Mouse (Mus musculus): Measurements from ENCODE around the gene Ddi2. TPM values are rescaled to one million over a fixed set of nuclear protein-coding genes. Genes with fewer than 3 reads are reported as not detected.

Gene Ddi2
- polyA plus RNA-seq, 1 experiment from 2014 or later: 18.8 TPM

DNA sequence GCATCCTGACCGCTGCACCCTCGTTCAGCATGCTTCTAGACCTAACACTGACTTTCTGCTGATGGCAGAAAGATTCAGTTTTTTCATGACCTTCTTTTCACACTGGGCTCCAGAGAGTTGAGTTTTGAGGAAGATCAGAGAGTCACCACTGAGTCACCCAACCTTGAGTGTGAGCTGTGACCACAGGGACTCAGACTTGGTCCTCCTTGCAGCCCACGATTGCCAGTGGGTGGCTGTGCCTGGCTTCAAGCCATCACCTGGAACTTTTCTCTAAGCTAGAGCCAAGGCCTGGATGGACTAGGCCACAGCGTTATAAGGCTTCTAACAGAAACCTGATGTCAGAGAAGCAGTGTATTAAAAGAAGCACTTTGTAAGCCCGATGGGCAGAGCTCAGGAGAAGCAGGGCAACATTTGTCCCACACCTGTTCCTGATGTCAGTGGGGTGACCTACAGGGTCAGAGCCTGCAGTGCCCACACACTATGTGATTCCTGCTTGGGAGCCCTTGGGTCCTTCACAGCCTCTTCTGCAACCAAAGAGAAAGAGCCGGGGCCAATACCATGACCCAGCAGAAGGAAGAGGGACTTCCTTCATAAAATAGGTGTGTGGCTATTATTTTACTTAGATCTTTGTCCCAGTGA is 64.3 kb downstream of the Ddi2 start:
- no peaks in the 10 kb centered on the region for H3K27me3 ChIP-seq (ENCODE audit: control insufficient read depth, insufficient read depth, low read length)
- H3K4me3 ChIP-seq (replicated peaks; ENCODE audit: low read length): no peak overlapping the region
- H3K9ac ChIP-seq (ENCODE audit: low read length): no peak overlapping the region; the same call in 1 of the 2 replicates
- peaks cover 7% of the 10 kb centered on the region; the same call in 1 of the 2 replicates for H3K4me1 ChIP-seq (ENCODE audit: control insufficient read depth, insufficient read depth, low read length)
- 89% methylated on average over 6 of the region's 6 CpGs for WGBS
- no peaks in the 10 kb centered on the region for H3K9me3 ChIP-seq (replicated peaks; ENCODE audit: control insufficient read depth, low read length)
- no peak for ATAC-seq (ENCODE audit: insufficient read depth, low FRiP score)
- 0 out of 2 replicates have a peak, but pooled peaks cover 7% of the 10 kb centered on the region for H3K36me3 ChIP-seq (ENCODE audit: control insufficient read depth, insufficient read depth, low read length)
- no peak overlapping the region for H3K4me2 ChIP-seq (ENCODE audit: low read depth, low read length)
- H3K27ac ChIP-seq (ENCODE audit: low read length): no peak overlapping the region

DNA sequence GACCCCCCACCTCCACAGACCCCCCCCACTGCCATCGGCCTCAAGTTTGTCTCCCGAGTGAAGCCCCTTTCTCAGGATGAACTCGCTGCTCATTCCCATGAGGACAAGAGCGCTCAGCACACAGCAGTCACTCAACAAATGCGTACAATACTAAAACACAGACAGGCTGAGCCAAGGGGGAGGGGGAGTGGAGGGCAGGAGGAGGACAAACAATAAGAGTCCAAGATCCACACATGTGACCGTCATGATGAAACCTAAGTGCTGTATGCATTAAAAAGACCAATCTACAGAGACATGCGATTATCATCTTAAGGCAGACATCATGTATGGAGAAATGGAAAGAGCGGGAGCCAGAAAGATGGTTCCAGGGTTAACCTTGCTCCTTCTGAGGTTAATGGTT is 66.3 kb downstream of the Ddi2 start:
- H3K9me3 ChIP-seq (replicated peaks; ENCODE audit: control insufficient read depth, low read length): no peaks in the 10 kb centered on the region
- H3K36me3 ChIP-seq (ENCODE audit: control insufficient read depth, insufficient read depth, low read length): 0 out of 2 replicates have a peak, but pooled peaks cover 7% of the 10 kb centered on the region
- 0 out of 2 replicates have a peak, but pooled peaks cover 2% of the 10 kb centered on the region for H3K4me1 ChIP-seq (ENCODE audit: control insufficient read depth, insufficient read depth, low read length)
- 79% methylated on average over 8 of the region's 8 CpGs for WGBS
- no peak overlapping the region for H3K9ac ChIP-seq (ENCODE audit: low read length)
- no peak overlapping the region for H3K27ac ChIP-seq (ENCODE audit: low read length)
- H3K27me3 ChIP-seq (ENCODE audit: control insufficient read depth, insufficient read depth, low read length): no peaks in the 10 kb centered on the region
- H3K4me3 ChIP-seq (replicated peaks; ENCODE audit: low read length): no peak overlapping the region
- no peak overlapping the region for H3K4me2 ChIP-seq (ENCODE audit: low read depth, low read length)
- ATAC-seq (ENCODE audit: insufficient read depth, low FRiP score): no peak

DNA sequence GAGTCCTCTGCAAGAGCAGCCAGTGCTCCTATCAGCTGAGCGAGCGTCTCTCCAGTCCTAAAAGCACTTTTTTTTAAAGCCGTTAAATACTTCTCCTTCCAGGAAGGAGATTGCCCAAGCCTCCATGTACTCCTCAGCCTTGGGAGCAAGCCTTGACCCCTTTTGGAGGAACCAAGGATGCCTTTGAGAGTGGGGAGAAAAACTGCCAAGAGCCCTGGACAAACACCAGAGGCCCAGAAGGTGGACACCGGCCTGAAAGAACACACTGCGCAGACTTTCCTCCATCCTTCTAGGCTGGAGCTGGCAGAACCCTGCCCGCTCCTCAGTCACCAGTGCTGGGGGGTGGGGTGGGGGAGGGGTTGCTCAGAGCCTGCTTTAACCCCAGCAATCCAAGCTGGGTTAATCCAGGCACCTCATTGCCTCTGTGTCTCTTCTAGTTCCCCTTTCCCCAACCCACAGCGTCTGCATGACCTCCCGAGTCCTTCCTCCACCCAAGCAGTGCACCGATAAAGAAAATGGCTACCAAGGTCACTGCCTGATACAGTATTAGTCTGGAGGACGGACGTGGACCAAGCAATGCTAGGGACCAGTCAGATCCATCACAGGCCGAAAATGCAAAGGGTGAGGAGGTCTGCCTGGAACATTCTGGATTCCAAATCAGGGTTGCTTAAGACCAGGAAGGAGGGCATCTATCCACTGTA is 67.2 kb downstream of the Ddi2 start:
- H3K4me3 ChIP-seq (replicated peaks; ENCODE audit: low read length): no peak overlapping the region
- 0 out of 2 replicates have a peak, but pooled peaks cover 2% of the 10 kb centered on the region for H3K4me1 ChIP-seq (ENCODE audit: control insufficient read depth, insufficient read depth, low read length)
- ATAC-seq (ENCODE audit: insufficient read depth, low FRiP score): no peak
- H3K27ac ChIP-seq (ENCODE audit: low read length): peak overlapping the region; percentile 23; the same call in 1 of the 2 replicates
- H3K9me3 ChIP-seq (replicated peaks; ENCODE audit: control insufficient read depth, low read length): no peaks in the 10 kb centered on the region
- H3K4me2 ChIP-seq (ENCODE audit: low read depth, low read length): no peak overlapping the region
- H3K36me3 ChIP-seq (ENCODE audit: control insufficient read depth, insufficient read depth, low read length): 0 out of 2 replicates have a peak, but pooled peaks cover 7% of the 10 kb centered on the region
- H3K27me3 ChIP-seq (ENCODE audit: control insufficient read depth, insufficient read depth, low read length): no peaks in the 10 kb centered on the region
- 79% methylated on average over 12 of the region's 12 CpGs for WGBS
- no peak overlapping the region for H3K9ac ChIP-seq (ENCODE audit: low read length)

DNA sequence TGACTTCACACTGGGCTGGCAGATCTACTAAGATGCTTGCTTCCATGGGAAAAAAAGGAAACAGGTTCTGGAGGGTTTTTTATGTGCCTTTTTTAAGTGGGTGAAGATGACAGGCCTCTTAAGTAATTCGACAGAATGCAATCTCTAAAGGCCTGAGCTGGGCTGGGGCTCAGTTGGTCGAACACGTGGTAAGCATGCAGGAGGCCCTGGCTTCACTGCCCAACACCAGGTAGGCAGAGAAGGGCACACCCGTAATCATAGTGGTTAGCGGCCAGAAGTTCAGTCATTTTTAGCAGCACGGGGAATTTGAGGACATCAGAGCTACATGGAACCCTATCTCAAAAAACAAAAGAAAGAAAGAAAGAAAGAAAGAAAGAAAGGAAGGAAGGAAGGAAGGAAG is 68.7 kb downstream of the Ddi2 start:
- Histone ChIP-seq H3K9ac (ENCODE audit: low read length) (no peak overlapping the region), H3K27me3 (ENCODE audit: control insufficient read depth, insufficient read depth, low read length) (no peaks in the 10 kb centered on the region), H3K9me3 (replicated peaks; ENCODE audit: control insufficient read depth, low read length) (no peaks in the 10 kb centered on the region), H3K27ac (ENCODE audit: low read length) (no peak overlapping the region), H3K4me3 (replicated peaks; ENCODE audit: low read length) (no peak overlapping the region), H3K36me3 (ENCODE audit: control insufficient read depth, insufficient read depth, low read length) (0 out of 2 replicates have a peak, but pooled peaks cover 4% of the 10 kb centered on the region), H3K4me1 (ENCODE audit: control insufficient read depth, insufficient read depth, low read length) (0 out of 2 replicates have a peak, but pooled peaks cover 2% of the 10 kb centered on the region), H3K4me2 (ENCODE audit: low read depth, low read length) (no peak overlapping the region)
- 94% methylated on average over 6 of the region's 6 CpGs for WGBS
- no peak for ATAC-seq (ENCODE audit: insufficient read depth, low FRiP score)

DNA sequence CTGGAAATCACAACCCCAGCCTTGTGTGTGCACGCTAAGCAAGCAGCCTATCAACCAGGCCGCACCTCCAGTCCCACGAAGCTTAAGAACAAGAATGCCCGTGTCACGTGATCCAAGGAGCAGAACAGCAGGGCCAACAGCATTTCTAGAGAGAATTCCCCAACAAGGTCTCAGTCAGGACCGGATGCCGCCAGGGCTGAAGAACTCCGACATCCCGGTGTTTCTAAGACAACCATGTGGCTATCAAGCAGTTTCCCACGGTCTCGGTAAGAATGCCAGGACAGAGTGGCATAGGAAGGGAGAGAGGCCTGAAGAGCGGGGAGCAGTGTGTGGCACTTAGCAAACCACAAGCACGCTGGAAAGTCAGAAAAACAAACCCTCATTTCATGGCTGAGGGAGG is 69.4 kb downstream of the Ddi2 start:
- H3K4me2 ChIP-seq (ENCODE audit: low read depth, low read length): no peak overlapping the region
- WGBS: 94% methylated on average over 13 of the region's 13 CpGs
- no peak overlapping the region for H3K27ac ChIP-seq (ENCODE audit: low read length)
- no peaks in the 10 kb centered on the region for H3K27me3 ChIP-seq (ENCODE audit: control insufficient read depth, insufficient read depth, low read length)
- 0 out of 2 replicates have a peak, but pooled peaks cover 2% of the 10 kb centered on the region for H3K4me1 ChIP-seq (ENCODE audit: control insufficient read depth, insufficient read depth, low read length)
- H3K4me3 ChIP-seq (replicated peaks; ENCODE audit: low read length): no peak overlapping the region
- H3K36me3 ChIP-seq (ENCODE audit: control insufficient read depth, insufficient read depth, low read length): 0 out of 2 replicates have a peak, but pooled peaks cover under 1% of the 10 kb centered on the region
- H3K9ac ChIP-seq (ENCODE audit: low read length): no peak overlapping the region
- no peak for ATAC-seq (ENCODE audit: insufficient read depth, low FRiP score)
- H3K9me3 ChIP-seq (replicated peaks; ENCODE audit: control insufficient read depth, low read length): no peaks in the 10 kb centered on the region

DNA sequence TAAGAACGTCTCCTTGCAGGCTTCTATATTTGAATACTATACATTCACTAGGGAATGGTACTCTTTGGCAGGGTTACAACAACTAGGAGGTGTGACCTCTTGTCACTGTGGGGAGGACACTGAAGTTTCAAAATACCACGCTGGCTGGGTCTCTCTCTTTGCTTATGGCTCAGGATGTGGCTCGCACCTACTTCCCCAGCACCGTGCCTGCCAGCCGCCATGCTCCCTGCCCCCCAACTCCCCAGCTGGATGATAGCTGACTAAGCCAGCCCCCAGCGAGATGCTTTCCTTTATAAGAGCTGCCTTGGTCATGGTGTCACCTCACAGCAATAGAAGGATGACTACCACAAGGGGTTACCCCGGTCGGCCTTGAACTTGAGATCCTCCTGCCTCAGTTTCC is 70.2 kb downstream of the Ddi2 start:
- H3K9me3 ChIP-seq (replicated peaks; ENCODE audit: control insufficient read depth, low read length): no peaks in the 10 kb centered on the region
- H3K36me3 ChIP-seq (ENCODE audit: control insufficient read depth, insufficient read depth, low read length): no peaks in the 10 kb centered on the region
- H3K4me3 ChIP-seq (replicated peaks; ENCODE audit: low read length): no peak overlapping the region
- no peak overlapping the region for H3K9ac ChIP-seq (ENCODE audit: low read length)
- WGBS: 87% methylated on average over 8 of the region's 8 CpGs
- no peak overlapping the region for H3K4me2 ChIP-seq (ENCODE audit: low read depth, low read length)
- no peaks in the 10 kb centered on the region for H3K27me3 ChIP-seq (ENCODE audit: control insufficient read depth, insufficient read depth, low read length)
- no peak for ATAC-seq (ENCODE audit: insufficient read depth, low FRiP score)
- H3K27ac ChIP-seq (ENCODE audit: low read length): no peak overlapping the region
- H3K4me1 ChIP-seq (ENCODE audit: control insufficient read depth, insufficient read depth, low read length): 0 out of 2 replicates have a peak, but pooled peaks cover 2% of the 10 kb centered on the region

DNA sequence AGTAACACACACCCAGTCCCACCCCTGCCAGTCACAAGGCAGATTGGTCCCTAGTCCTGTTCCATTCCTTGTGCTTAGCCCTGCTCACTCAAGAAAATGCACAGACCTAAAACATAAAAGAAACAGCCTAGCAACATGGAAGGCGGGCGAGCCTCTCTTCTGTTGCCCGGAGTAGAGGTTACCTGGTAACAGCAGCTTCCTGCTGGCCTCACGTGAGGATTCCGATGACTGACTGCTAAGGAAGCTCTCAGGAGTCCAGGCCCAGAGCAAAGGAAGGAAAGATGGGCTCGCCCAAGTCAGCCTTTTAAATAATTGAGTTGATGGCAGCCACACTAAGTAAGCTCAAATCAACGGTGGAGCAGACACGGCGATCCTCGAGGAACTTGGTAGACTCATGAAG is 71.3 kb downstream of the Ddi2 start:
- Histone ChIP-seq H3K4me1 (ENCODE audit: control insufficient read depth, insufficient read depth, low read length) (0 out of 2 replicates have a peak, but pooled peaks cover 2% of the 10 kb centered on the region), H3K27ac (ENCODE audit: low read length) (no peak overlapping the region), H3K9ac (ENCODE audit: low read length) (no peak overlapping the region), H3K27me3 (ENCODE audit: control insufficient read depth, insufficient read depth, low read length) (no peaks in the 10 kb centered on the region), H3K4me3 (replicated peaks; ENCODE audit: low read length) (no peak overlapping the region), H3K36me3 (ENCODE audit: control insufficient read depth, insufficient read depth, low read length) (no peaks in the 10 kb centered on the region), H3K9me3 (replicated peaks; ENCODE audit: control insufficient read depth, low read length) (no peaks in the 10 kb centered on the region), H3K4me2 (ENCODE audit: low read depth, low read length) (no peak overlapping the region)
- no peak for ATAC-seq (ENCODE audit: insufficient read depth, low FRiP score)
- 87% methylated on average over 10 of the region's 10 CpGs for WGBS

DNA sequence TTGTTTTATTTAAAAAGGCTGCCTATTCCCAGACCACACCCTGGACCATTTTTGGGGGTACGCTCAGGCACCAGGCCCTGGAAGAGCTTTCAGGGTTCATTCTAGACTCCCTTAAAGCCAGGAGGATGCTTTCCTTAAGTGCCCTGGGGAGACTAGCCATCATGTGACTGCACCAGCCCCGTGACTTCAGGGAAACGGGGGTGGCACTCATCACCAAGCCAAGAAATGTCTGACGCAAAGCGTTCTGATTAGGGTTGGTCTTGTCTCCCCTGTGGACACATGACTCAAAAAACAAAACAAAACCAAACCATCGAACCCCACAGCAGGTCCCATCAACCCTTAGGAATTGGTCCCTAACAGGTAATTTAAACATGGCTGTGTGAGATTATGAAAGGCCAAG is 71.9 kb downstream of the Ddi2 start:
- H3K4me3 ChIP-seq (replicated peaks; ENCODE audit: low read length): no peak overlapping the region
- no peaks in the 10 kb centered on the region for H3K27me3 ChIP-seq (ENCODE audit: control insufficient read depth, insufficient read depth, low read length)
- no peaks in the 10 kb centered on the region for H3K36me3 ChIP-seq (ENCODE audit: control insufficient read depth, insufficient read depth, low read length)
- 0 out of 2 replicates have a peak, but pooled peaks cover 2% of the 10 kb centered on the region for H3K4me1 ChIP-seq (ENCODE audit: control insufficient read depth, insufficient read depth, low read length)
- no peak overlapping the region for H3K9ac ChIP-seq (ENCODE audit: low read length)
- H3K27ac ChIP-seq (ENCODE audit: low read length): no peak overlapping the region
- ATAC-seq (ENCODE audit: insufficient read depth, low FRiP score): no peak
- 88% methylated on average over 6 of the region's 6 CpGs for WGBS
- H3K9me3 ChIP-seq (replicated peaks; ENCODE audit: control insufficient read depth, low read length): no peaks in the 10 kb centered on the region
- no peak overlapping the region for H3K4me2 ChIP-seq (ENCODE audit: low read depth, low read length)

DNA sequence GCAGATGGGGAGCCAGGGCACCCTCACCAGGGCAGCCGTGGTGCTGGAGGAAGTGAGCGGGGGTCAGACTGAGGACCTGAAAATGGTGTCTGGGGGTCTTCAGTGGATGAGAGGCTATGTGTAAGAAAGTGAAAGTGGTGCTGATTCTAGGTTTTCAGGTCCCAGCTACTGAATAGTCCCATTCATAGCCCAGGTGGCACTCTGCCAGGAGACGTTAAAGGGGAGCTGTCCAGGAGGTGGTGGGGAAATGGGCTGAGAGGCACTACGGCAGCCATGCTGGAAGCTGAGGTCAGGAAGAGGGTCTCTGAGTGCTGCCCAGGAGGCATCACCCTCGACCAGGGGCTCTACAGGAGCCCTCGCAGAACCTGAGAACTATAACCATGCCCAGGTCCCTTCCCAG is 74.0 kb downstream of the Ddi2 start:
- no peaks in the 10 kb centered on the region for H3K9me3 ChIP-seq (replicated peaks; ENCODE audit: control insufficient read depth, low read length)
- H3K36me3 ChIP-seq (ENCODE audit: control insufficient read depth, insufficient read depth, low read length): no peaks in the 10 kb centered on the region
- ATAC-seq (ENCODE audit: insufficient read depth, low FRiP score): no peak
- H3K27me3 ChIP-seq (ENCODE audit: control insufficient read depth, insufficient read depth, low read length): no peaks in the 10 kb centered on the region
- 67% methylated on average over 6 of the region's 6 CpGs for WGBS
- no peak overlapping the region for H3K4me3 ChIP-seq (replicated peaks; ENCODE audit: low read length)
- no peak overlapping the region for H3K4me2 ChIP-seq (ENCODE audit: low read depth, low read length)
- H3K27ac ChIP-seq (ENCODE audit: low read length): no peak overlapping the region
- no peaks in the 10 kb centered on the region for H3K4me1 ChIP-seq (ENCODE audit: control insufficient read depth, insufficient read depth, low read length)
- H3K9ac ChIP-seq (ENCODE audit: low read length): no peak overlapping the region

Measured in stomach, embryonic 16.5 days (tissue).